Mouse (Mus musculus): ENCODE measurements around the gene Abca7.

DNA sequence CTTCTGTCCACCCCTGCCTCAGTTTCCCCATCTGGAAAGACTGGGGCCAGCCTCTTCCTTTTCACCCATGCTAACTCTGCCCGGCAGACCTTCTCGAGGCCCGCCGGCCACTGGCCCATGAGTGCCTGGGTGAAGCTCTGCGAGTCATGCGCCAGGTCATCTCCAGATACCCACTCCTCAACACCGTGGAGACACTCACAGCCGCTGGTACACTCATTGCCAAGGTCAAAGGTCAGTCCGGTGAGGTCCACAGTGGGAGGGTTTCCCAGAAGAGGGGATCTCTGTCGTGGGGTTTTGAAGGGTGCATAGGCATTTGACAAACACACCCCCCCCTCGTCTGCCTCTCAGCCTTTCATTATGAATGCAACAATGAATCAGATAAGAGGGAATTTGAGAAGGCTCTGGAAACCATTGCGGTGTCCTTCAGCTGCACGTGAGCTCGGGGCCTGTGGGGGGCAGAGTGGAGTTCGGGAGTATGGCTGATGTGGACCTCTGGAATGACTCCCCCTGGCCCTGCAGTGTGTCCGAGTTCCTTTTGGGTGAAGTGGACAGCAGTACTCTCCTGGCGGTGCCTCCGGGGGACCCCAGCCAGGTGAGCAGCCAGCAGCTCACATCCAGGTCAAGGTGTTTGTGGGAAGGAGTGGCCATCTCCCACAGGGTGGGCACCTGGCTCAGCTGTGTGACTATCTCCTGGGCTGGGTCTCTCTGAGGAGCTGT lies 24.5 kb downstream of the Abca7 start:
- TF ChIP-seq CTCF (IDR thresholded peaks at IDR 0.05; ENCODE audit: low read depth) (peak; percentile 11), EP300 (IDR thresholded peaks at IDR 0.05; ENCODE audit: low read depth) (no peak)
